Mouse (Mus musculus) gastrocnemius, postnatal 36 days (tissue): ENCODE data around the gene Gm20716. TPM values are rescaled to one million over a fixed set of nuclear protein-coding genes. Genes with fewer than 3 reads are reported as not detected.

Experiments
- DNase-seq, 2 experiments: peaks; one replicate each; pipeline ENCODE4 v3.0.0; 2022
- intact Hi-C: fragments of 180-260 bp; cut with DNase I; formaldehyde crosslinking; loops from one replicate; pipeline ENCODE4 v1.15.1; 2025
- total RNA-seq, 2 experiments: library from RNA; stranded (reverse); gene quantifications; 2 replicates each; pipeline ENCODE4 v1.2.3; 2021

Gm20716 gene
- total RNA-seq, 2 experiments from 2014 or later, result 8.2 to 10.9 TPM

DNA sequence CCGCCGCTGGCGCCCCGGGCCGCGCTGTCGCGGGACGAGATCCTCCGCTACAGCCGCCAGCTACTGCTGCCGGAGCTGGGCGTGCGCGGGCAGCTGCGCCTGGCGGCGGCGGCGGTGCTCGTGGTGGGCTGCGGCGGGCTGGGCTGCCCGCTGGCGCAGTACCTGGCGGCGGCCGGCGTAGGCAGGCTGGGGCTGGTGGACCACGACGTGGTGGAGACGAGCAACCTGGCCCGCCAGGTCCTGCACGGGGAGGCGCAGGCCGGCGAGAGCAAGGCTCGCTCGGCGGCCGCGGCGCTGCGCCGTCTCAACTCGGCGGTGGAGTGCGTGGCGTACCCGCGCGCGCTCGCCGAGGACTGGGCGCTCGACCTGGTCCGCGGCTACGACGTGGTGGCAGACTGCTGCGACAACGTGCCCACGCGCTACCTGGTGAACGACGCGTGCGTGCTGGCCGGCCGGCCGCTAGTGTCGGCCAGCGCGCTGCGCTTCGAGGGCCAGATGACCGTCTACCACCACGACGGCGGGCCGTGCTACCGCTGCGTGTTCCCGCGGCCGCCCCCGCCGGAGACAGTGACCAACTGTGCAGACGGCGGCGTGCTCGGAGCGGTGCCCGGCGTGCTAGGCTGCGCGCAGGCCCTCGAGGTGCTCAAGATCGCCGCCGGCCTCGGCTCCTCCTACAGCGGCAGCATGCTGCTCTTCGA lies 758 bp upstream of the Gm20716 start:
- intact Hi-C loops, result no loop called here
- DNase-seq, result no peak

DNA sequence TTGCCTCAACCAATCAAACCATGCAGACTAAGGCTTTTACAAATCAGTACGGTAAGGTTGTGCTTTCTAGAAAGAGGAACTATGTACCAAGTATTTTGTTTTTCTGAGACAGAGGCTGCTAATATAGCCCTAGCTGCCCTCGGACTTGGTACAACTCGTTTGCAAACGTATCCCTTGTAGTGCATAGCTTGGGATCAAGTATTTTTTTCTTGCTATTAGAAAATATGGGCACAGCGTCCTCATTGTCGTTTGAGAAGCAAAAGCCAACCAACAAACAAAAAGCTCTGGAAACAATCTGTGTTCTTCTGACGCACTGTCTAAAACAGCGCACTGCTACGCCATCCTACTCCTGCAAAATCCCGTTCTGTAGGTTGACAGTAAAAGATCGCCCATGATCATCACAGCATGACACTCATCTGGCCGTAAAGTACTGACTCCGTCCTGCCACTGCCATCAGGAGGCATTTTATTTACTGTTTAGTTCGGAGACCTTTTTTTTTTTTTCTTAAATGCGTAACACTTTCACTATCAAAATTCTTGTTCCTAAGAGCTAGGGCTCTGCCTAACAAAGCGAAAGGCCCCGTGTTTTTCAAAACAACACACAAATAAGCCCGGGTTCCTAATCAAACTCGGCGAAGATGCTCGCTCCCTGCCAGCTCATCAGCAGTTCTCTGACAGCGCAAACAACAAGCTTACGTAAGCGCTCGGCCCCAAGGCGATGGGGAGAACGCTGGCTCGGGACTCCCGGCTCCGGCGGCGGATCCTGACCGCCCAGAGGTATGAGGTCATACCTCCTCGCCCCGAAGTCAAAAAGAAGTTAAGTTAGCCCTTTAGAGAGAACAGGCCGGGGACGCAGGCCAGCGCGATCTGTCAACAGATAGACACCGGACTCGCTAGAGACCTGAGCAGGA lies 793 bp downstream of the Gm20716 start:
- intact Hi-C loops, result no loop called here
- peak in 1 of 2 experiments; percentile 50 for DNase-seq

DNA sequence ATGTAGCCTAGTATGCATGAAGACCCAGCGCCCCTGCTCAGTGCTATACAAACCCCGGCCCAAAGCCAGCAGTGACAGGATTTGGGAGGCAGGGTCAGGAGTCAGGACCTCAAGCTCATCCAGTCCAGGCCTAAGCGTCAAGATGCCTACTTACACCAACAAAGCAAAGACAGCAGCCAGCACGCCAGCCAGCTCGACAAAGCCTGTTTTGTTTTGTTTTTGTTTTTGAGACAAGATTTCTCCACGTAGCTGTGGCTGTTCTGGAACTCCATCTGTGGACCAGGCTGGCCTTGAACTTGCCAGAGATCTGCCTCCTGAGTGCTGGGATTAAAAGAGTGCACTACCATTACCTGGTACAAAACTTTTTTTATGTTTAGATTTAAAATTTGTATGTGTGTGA lies 6.8 kb downstream of the Gm20716 start:
- intact Hi-C loops, result no loop called here
- DNase-seq, result no peak

DNA sequence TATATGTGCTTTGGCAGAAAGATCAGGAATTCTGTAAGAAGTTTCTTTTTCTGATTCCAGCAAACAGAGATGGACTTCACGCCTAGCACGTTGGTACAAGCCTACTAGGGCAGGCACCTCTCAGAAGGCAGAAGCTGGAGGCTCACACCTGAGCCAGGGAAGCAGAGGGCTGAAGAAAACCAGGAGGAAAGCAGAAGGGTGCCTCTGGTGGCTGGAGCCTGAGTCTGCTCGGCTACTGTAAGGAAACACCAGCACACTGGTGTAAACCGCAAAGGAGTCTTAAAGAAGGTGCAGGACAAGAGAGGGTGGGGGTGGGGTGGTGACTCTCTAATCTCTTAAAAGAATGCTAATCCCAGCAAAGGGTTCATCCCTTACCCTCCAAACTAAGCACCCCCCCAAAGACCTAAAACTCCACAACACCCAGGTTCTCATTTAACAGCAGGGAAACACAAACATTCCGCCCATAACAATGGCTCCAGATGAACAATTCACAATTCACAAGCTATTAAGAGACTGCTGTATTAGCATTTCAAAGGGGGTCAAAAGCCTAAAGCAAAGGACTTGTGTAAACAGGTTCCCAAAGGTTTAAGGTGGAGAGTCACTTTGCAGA lies 16.3 kb downstream of the Gm20716 start:
- DNase-seq, result no peak
- intact Hi-C loops, result no loop called here

DNA sequence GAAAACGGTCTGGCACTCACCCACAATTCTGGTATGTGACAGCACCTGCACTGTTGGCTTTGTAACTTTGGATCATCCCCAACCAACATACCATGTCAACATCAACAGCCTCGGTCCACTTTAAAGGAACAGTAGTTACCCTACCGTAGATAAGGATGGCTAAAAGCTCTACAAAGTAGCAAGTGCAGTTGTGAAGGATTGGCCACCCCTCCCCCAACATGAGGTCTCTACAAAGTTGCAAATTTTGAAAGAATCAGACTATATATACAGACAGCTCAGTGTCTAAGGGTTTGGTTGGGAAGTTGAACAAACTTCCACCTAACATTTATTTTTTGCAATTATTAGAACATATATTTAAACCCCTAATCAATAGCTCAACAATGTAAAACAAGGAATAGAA lies 22.3 kb downstream of the Gm20716 start:
- intact Hi-C loops, result loop anchor here (5.0 kb wide), 1 partner anchor 91 kb away; no protein-coding TSS in a partner anchor

DNA sequence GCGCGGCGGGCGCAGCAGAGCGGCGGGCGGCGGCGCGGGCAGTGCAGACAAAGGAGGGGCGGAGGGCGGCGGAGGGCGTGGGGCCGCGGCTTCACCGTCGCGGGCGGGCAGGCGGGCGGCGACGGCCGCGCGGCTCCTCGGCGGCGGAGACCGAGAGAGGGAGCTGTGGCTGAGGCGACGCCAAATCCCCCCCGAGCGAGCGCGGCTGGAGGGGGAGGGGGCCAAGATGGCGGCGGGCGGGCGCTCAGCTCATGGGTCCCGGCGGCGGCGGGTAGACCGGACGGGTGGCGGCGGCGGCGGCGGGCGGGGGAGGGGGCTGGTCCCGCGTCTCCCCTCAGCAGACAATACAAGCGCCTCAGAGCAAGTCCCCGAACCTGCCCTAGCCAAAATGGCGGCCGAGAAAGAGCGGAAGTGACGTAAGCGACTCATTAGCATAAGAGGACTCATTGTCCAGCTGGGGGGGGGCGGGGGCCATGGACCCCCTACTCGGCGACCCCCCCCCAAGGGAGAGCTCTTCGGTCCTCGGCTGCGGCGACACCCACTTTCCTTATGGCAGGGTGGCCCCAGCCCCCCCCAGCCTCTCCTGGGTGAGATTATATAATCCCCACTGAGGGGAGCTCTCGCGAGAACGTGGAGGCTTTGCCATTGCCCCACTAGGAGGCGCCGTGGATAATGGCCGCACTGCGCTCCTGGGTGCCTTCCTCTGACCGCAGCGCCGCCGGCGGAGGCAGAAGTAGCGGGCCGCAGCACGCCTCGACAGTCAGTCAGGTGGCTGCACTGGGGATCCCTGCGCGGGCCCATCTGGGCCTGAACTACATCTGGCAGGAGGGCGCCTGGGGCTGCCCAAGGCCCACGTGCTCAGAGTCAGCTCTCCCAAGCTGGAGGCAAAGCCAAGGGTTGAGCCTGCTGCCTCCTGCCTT lies 23.2 kb downstream of the Gm20716 start, which contains the start of gene Adnp:
Adnp (minus strand) TSS at position 388 of the 920 bp plus-strand sequence.
- intact Hi-C loops, result loop anchor here (5.0 kb wide), 1 partner anchor 90 kb away; no protein-coding TSS in a partner anchor
- DNase-seq, result peak; percentile 92 to 95

More for the DNA sequence above, 22.3 kb downstream of the Gm20716 start:
- DNase-seq, result no peak

DNA sequence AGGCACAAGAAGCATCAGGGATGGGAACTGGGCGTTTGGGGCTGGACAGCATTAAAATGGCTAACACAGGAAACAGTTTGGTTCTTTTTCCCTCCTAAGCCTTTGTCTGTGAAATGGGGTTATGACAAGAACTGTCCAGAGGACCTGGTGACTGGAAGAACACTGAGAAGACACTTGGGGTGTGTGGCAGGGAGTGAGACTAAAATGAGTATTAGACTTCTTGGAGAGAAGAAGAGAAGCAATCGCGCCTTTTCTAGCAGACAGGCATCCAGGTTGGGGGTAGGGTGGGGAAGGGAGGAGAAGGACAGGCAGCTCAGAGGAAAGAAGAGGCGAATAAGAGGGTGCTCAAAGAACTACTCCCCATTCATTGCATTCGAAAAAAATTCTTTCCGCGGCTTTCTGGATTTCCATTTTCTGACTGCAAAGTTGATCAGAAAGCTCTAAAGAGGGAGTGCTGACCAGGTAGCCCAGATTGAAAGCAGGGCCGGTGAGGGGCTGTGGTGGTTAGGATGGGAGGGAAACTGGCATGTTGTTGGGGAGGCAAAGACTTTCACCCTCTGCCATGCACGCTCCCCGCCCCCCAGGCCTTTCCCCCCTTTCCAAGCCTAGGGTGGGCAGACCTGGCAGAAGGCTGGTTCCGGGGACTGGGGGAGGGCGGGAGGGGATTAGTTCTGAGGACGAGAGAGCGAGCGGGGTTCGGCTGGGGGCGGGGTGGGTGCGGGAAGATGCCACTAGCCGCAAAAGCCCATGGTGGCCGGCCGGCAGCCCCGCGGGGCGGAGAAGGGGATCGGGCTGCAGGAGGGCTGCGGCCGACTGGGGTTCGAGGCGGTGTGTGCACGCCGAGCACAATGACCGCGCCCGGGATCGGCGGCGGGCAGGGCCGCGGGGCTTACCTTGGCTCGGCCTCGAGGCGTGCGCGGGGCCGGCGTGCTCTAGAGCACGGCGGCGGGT lies 24.2 kb downstream of the Gm20716 start:
- intact Hi-C loops, result loop anchor here (5.0 kb wide), 1 partner anchor 89 kb away; no protein-coding TSS in a partner anchor
- no peak for DNase-seq

DNA sequence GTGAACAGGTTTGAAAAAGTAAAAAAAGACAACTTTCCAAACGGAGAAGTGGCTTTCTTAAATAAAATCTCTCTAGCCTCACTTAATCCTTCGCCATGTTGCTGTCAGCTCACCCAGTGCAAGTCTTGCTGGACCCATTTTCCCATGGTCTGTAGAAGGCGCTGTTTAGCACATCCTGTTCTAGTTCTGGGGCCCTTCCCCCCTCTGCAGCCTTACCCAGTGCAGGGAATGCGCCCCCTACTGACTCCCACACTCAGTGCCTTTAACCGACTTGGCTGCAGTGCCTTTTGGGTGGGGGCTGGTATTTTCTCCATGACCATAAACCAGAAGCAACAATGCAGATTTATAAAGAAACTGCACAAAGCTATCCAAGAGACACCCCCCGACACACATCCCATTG lies 24.9 kb downstream of the Gm20716 start:
- intact Hi-C loops, result loop anchor here (5.0 kb wide), 1 partner anchor 88 kb away; no protein-coding TSS in a partner anchor
- DNase-seq, result peak; percentile 58 to 74

DNA sequence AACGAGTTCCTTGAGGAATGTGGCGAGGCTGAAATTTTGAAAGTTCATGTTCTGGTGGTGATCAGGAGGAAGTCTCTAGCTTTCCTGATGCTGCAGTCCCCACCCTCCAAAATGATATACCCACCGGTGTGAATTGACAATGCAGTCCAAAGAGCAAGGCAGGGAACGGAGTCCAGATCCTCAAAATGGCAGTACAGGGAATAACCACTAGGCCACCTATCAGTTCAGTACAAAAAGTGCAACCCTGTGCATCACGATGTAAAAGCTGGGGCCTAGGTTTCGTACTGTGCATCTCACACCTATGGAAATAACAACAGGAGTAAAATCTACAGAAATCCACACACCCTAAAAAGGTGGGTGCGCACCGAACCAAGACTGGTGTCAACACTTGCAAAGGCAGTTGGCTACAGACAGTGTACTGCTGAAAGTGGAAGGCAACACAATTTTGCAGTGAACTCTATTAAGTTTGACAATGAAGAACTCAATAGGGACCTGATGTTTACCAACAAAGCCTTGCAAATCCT lies 25.6 kb downstream of the Gm20716 start:
- intact Hi-C loops, result no loop called here
- no peak for DNase-seq

DNA sequence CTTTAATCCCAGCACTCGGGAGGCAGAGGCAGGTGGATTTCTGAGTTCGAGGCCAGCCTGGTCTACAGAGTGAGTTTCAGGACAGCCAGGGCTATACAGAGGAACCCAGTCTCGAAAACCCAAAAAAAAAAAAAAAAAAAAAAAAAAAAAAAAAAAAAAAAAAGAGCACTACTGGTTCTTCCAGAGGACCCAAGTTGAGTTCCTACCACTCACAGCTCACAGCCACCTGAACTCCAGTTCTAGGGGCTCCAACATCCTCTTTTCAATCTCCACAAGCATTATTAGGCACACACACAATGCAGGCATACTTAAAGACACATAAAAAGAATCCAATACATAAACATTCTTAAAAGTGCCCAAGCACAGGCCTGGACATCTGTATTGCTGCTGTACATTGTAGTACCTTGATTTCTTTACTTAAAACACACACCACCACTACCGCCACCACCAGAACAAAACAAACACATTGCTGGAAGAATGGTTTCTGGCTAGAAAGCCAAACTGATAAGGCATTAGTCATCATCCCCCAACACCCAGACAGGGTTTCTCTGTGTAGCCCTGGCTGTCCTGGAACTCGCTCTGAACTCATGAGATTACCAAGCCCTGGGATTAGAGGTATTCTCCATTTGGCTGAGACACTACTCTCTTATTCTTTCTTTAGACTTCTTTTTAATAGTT lies 30.0 kb downstream of the Gm20716 start:
- DNase-seq, result no peak
- intact Hi-C loops, result no loop called here

DNA sequence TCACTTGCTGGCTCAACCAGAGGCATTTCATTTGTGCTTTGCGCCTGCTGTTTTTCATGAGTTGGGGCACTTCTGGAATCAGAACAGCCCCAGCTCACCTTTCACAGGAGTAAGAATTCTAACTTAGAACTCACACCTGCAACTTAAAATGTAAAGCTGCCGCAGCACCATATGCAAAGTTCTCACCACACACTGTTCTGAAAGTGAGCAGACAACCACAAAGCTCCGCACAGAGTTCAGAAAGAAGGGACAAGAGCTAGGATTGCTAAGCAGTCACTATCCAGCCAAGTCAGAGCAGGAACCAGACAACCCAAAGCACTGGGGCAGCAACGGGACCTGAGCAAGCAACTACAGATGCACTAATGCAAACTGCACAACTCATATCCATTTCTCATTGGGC lies 30.7 kb downstream of the Gm20716 start:
- DNase-seq, result no peak
- intact Hi-C loops, result no loop called here

DNA sequence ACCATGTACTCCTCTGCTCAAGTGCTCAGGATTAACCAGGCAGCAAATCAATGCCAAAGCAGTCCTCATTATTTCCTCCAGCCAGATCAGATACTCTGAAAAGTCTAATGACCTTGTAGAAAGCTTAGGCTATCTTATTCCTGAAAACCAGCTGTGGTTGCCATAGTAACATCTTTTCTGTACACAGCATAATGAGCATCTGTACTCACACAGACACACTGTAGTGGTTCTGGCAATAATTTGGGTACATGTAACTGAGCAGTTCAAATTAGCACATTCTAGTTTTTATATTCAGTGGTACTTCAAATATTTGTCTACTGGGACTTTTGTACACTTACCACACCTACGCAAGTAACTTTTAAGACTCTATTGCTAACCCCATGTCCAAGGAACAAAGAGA lies 31.7 kb downstream of the Gm20716 start:
- intact Hi-C loops, result no loop called here
- no peak for DNase-seq

DNA sequence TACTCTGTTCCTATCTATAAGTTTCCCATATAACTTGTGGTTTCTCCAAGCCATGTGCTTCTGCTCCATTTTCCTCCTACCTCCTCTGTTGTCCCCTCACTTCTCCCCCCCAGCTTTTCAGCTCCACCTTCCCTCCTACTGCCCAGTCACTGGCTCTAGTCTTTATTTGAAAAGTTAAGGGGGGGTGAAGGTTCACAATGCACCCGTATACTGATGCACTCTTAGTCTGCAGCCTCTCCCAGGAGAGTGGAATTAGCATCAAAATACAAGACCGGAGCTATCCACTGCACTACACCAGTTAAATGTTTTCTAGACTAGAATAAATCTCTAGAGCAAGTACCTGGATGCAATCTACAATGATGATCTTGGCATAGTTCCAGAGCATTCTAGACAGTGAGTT lies 34.4 kb downstream of the Gm20716 start:
- intact Hi-C loops, result no loop called here
- DNase-seq, result no peak

DNA sequence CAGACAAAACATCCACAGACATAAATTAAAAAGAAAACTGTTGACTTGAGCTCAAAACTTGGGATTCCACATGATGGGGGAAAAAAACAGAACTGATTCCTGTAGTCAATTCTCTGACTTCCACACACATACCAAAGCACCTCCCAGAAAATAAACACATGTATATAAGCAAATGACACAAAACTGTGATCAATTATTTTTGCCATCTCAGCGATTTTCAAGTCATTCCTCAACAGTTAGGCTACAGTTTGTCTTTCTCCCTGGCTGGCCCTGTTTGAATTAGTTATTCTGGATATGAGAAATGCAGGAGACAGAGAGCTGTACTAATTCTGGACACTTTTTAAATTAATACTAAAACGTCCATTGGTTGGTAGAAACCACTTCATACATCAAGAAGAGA lies 36.5 kb downstream of the Gm20716 start:
- no peak for DNase-seq
- intact Hi-C loops, result no loop called here

DNA sequence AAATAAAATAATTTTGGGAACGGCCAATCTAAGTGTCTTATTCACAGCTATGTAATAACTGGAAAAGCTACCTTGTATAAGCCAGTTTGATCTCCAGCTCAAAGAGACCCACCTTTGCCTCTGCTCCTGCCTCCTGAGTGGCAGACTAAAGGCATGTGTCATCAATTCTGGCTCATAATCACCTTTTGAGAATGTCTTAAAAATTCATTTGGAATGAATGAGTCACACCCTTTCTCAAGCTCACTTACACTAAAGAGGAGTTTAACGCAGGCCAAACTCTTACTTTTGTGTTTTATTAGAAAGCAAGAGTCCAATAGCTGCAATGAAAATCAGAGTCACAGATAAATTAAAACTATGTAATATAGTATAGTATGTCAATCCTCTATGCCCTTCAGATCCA lies 38.3 kb downstream of the Gm20716 start:
- intact Hi-C loops, result no loop called here

DNA sequence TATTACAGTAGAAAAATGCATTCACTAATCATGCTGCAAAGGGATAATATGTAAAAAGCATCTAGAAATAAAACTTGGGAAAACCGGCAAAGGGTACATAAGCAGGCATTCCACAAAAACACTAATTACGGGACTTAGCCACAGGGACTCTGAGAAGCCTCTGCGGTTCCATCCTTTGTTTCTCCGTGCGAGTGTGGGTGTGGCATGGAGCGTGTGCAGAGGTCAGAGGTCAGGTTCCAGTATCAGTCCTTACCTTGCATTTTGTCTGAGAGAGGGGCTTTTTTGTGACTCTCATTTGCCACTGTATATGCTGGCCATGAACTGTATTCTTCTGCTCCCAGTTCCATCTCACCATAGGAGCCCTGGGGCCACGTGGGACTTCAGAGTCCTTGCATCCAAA lies 54.2 kb downstream of the Gm20716 start:
- DNase-seq, result no peak
- intact Hi-C loops, result no loop called here

More for the DNA sequence above, 38.3 kb downstream of the Gm20716 start:
- DNase-seq, result no peak

DNA sequence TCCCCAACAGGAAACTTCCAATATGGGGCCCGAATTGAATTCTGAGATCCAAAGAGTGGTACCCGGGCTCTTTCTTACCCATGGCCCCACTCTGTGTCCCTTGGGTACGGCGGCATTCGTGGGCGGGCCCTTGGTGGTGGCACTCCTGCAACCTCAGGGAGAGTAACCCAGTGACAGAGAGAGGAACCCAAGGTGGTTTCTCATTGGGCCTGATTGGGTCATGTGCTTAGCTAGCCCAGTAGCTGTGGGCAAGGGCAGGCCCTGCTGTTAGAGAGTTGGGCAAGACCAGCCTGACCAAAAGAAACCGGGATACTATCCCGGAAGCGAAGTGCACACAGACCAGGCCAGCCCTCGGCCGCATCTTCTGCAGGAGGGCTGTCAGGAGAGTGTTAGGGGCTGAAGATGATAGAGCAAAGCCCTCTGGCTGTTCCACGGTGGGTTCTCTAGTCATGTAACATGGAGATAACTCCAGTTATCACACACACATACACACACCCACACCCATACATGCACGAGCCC lies 59.9 kb downstream of the Gm20716 start:
- intact Hi-C loops, result no loop called here
- peak; percentile 29 to 40 for DNase-seq

DNA sequence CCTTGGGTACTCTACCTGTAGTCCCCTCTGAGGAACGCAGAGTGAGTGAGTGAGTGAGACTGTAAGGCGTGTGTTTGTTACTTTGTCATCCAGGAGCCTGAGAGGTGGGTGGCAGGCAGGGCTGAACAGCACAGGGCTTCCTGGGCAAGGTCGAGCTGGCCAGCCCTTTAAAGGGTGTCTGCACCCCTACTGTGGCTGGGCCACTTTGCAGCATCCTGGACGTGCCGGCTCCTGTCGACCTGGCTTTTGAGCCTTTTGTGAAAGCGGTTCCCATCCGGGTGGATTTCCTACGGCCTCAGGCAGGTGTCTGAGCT lies 60.4 kb downstream of the Gm20716 start:
- no peak for DNase-seq
- intact Hi-C loops, result no loop called here
